Mouse (Mus musculus): ENCODE results near the gene AC134908.4. TPM values are rescaled to one million over a fixed set of nuclear protein-coding genes. Genes with fewer than 3 reads are reported as not detected.

AC134908.4 gene
- polyA plus RNA-seq, 1 experiment from 2014 or later, result 1.8 TPM

- H3K4me2 ChIP-seq, result no peak overlapping the region
- peaks cover 25% of the 10 kb centered on the region for H3K4me1 ChIP-seq
- H3K4me3 ChIP-seq, result no peak overlapping the region
- no peak for ATAC-seq
- H3K9me3 ChIP-seq (replicated peaks), result no peaks in the 10 kb centered on the region
- no peak overlapping the region for H3K9ac ChIP-seq
- peaks cover 61% of the 10 kb centered on the region for H3K36me3 ChIP-seq (ENCODE audit: poor library complexity, severe bottlenecking)
- H3K27me3 ChIP-seq, result no peaks in the 10 kb centered on the region
- 88% methylated on average over 6 of the region's 6 CpGs for WGBS
- H3K27ac ChIP-seq, result no peak overlapping the region
These were observed 14.1 kb downstream of the AC134908.4 start for GRCm38 (mm10) chr17:25781339-25781738.

- Histone ChIP-seq H3K36me3 (ENCODE audit: poor library complexity, severe bottlenecking) (peaks cover 48% of the 10 kb centered on the region), H3K4me1 (peaks cover 14% of the 10 kb centered on the region), H3K9me3 (replicated peaks) (no peaks in the 10 kb centered on the region), H3K9ac (no peak overlapping the region), H3K4me3 (no peak overlapping the region), H3K4me2 (no peak overlapping the region), H3K27ac (no peak overlapping the region), H3K27me3 (no peaks in the 10 kb centered on the region)
- no peak for ATAC-seq
- 98% methylated on average over 5 of the region's 5 CpGs for WGBS
These were observed 17.5 kb downstream of the AC134908.4 start for GRCm38 (mm10) chr17:25777948-25778347.

GRCm38 (mm10) chr17:25775318-25776062, 20.0 kb downstream of the AC134908.4 start:
- Histone ChIP-seq H3K36me3 (ENCODE audit: poor library complexity, severe bottlenecking) (peaks cover 24% of the 10 kb centered on the region; the same call in 1 of the 2 replicates), H3K4me2 (no peak overlapping the region), H3K9me3 (replicated peaks) (no peaks in the 10 kb centered on the region), H3K4me3 (no peak overlapping the region), H3K4me1 (peaks cover 12% of the 10 kb centered on the region), H3K27me3 (no peaks in the 10 kb centered on the region), H3K9ac (no peak overlapping the region), H3K27ac (no peak overlapping the region)
- no peak for ATAC-seq
- 78% methylated on average over 10 of the region's 10 CpGs for WGBS

GRCm38 (mm10) chr17:25773549-25774120, 21.8 kb downstream of the AC134908.4 start, which contains the start of gene Narfl:
Narfl (plus strand) TSS chr17:25773776.
- peak within 1 kb of the TSS; percentile 93 for H3K4me2 ChIP-seq
- 0 out of 2 replicates have a peak, but pooled peaks cover 4% of the 10 kb centered on the region for H3K27me3 ChIP-seq
- WGBS, result under 1% methylated on average over 37 of the region's 37 CpGs
- peak; percentile 90 for ATAC-seq
- peak within 1 kb of the TSS; percentile 73 for H3K4me3 ChIP-seq
- peaks cover 12% of the 10 kb centered on the region for H3K4me1 ChIP-seq
- H3K27ac ChIP-seq, result no peak within 1 kb of the TSS
- peaks cover 12% of the 10 kb centered on the region; the same call in 1 of the 2 replicates for H3K36me3 ChIP-seq (ENCODE audit: poor library complexity, severe bottlenecking)
- H3K9me3 ChIP-seq (replicated peaks), result no peaks in the 10 kb centered on the region
- H3K9ac ChIP-seq, result peak within 1 kb of the TSS; percentile 84

- Histone ChIP-seq H3K4me1 (peaks cover 16% of the 10 kb centered on the region), H3K27ac (no peak overlapping the region), H3K4me3 (no peak overlapping the region), H3K27me3 (peaks cover 14% of the 10 kb centered on the region), H3K36me3 (ENCODE audit: poor library complexity, severe bottlenecking) (no peaks in the 10 kb centered on the region), H3K9ac (no peak overlapping the region), H3K4me2 (no peak overlapping the region), H3K9me3 (replicated peaks) (no peaks in the 10 kb centered on the region)
- no peak for ATAC-seq
- 60% methylated on average over 9 of the region's 9 CpGs for WGBS
These were observed 26.1 kb downstream of the AC134908.4 start for GRCm38 (mm10) chr17:25769331-25769730.

- WGBS, result 14% methylated on average over 5 of the region's 5 CpGs
- ATAC-seq, result peak; percentile 74; the same call in 1 of the 2 replicates
- Histone ChIP-seq H3K9ac (0 out of 2 replicates have a peak overlapping the region, but pooled peaks have one; percentile 1), H3K27ac (no peak overlapping the region), H3K9me3 (replicated peaks) (no peaks in the 10 kb centered on the region), H3K27me3 (peaks cover 14% of the 10 kb centered on the region), H3K4me2 (no peak overlapping the region), H3K36me3 (ENCODE audit: poor library complexity, severe bottlenecking) (no peaks in the 10 kb centered on the region), H3K4me3 (no peak overlapping the region), H3K4me1 (peaks cover 10% of the 10 kb centered on the region)
These were observed 29.6 kb downstream of the AC134908.4 start for GRCm38 (mm10) chr17:25765886-25766285.

- WGBS, result 34% methylated on average over 3 of the region's 3 CpGs
- peaks cover 10% of the 10 kb centered on the region for H3K4me1 ChIP-seq
- H3K4me3 ChIP-seq, result no peak overlapping the region
- no peak overlapping the region for H3K9ac ChIP-seq
- ATAC-seq, result no peak
- no peak overlapping the region for H3K4me2 ChIP-seq
- no peak overlapping the region for H3K27ac ChIP-seq
- H3K36me3 ChIP-seq (ENCODE audit: poor library complexity, severe bottlenecking), result no peaks in the 10 kb centered on the region
- no peaks in the 10 kb centered on the region for H3K9me3 ChIP-seq (replicated peaks)
- 0 out of 2 replicates have a peak, but pooled peaks cover 7% of the 10 kb centered on the region for H3K27me3 ChIP-seq
These were observed 32.9 kb downstream of the AC134908.4 start for GRCm38 (mm10) chr17:25762591-25762990.

GRCm38 (mm10) chr17:25761561-25761970, 33.9 kb downstream of the AC134908.4 start:
- Histone ChIP-seq H3K27ac (no peak overlapping the region), H3K4me2 (no peak overlapping the region), H3K4me3 (no peak overlapping the region), H3K36me3 (ENCODE audit: poor library complexity, severe bottlenecking) (no peaks in the 10 kb centered on the region), H3K4me1 (peaks cover 9% of the 10 kb centered on the region), H3K9me3 (replicated peaks) (no peaks in the 10 kb centered on the region), H3K9ac (no peak overlapping the region), H3K27me3 (0 out of 2 replicates have a peak, but pooled peaks cover 4% of the 10 kb centered on the region)
- WGBS, result 57% methylated on average over 4 of the region's 4 CpGs
- no peak for ATAC-seq

- H3K27ac ChIP-seq, result no peak overlapping the region
- no peak overlapping the region for H3K4me3 ChIP-seq
- H3K4me1 ChIP-seq, result no peaks in the 10 kb centered on the region
- H3K9me3 ChIP-seq (replicated peaks), result no peaks in the 10 kb centered on the region
- ATAC-seq, result no peak
- WGBS, result 80% methylated on average over 8 of the region's 8 CpGs
- H3K27me3 ChIP-seq, result 0 out of 2 replicates have a peak, but pooled peaks cover 4% of the 10 kb centered on the region
- no peak overlapping the region for H3K4me2 ChIP-seq
- no peak overlapping the region for H3K9ac ChIP-seq
- H3K36me3 ChIP-seq (ENCODE audit: poor library complexity, severe bottlenecking), result no peaks in the 10 kb centered on the region
These were observed 35.3 kb downstream of the AC134908.4 start for GRCm38 (mm10) chr17:25760148-25760547.

- Histone ChIP-seq H3K27me3 (0 out of 2 replicates have a peak, but pooled peaks cover 4% of the 10 kb centered on the region), H3K9me3 (replicated peaks) (no peaks in the 10 kb centered on the region), H3K36me3 (ENCODE audit: poor library complexity, severe bottlenecking) (no peaks in the 10 kb centered on the region), H3K4me2 (no peak overlapping the region), H3K4me3 (no peak overlapping the region), H3K4me1 (no peaks in the 10 kb centered on the region), H3K9ac (no peak overlapping the region), H3K27ac (no peak overlapping the region)
- no peak for ATAC-seq
- 80% methylated on average over 3 of the region's 3 CpGs for WGBS
These were observed 37.8 kb downstream of the AC134908.4 start for GRCm38 (mm10) chr17:25757691-25758090.

- WGBS, result 80% methylated on average over 9 of the region's 9 CpGs
- no peak overlapping the region for H3K4me3 ChIP-seq
- peaks cover 2% of the 10 kb centered on the region for H3K4me1 ChIP-seq
- 0 out of 2 replicates have a peak, but pooled peaks cover 4% of the 10 kb centered on the region for H3K27me3 ChIP-seq
- no peak overlapping the region for H3K9ac ChIP-seq
- no peak overlapping the region for H3K4me2 ChIP-seq
- H3K27ac ChIP-seq, result no peak overlapping the region
- H3K9me3 ChIP-seq (replicated peaks), result no peaks in the 10 kb centered on the region
- no peak for ATAC-seq
- no peaks in the 10 kb centered on the region for H3K36me3 ChIP-seq (ENCODE audit: poor library complexity, severe bottlenecking)
These were observed 38.8 kb downstream of the AC134908.4 start for GRCm38 (mm10) chr17:25756378-25757242.

Measured in forebrain, embryonic 13.5 days (tissue).